Mouse (Mus musculus) naive thymus-derived CD4-positive, alpha-beta T cell, adult 2 months (primary cell): ENCODE measurements at regions not wholly inside any gene's neighbourhood (a gene's known extent, or its start where the extent isn't known, plus 50 kb on each side); places are given as distances from the start of the nearest gene placed in this dataset.

ENCODE experiments used
- DNase-seq: peaks from one replicate; pipeline ENCODE4 v3.0.0-alpha.2; 2011; ENCODE audit warnings: low read depth

DNA sequence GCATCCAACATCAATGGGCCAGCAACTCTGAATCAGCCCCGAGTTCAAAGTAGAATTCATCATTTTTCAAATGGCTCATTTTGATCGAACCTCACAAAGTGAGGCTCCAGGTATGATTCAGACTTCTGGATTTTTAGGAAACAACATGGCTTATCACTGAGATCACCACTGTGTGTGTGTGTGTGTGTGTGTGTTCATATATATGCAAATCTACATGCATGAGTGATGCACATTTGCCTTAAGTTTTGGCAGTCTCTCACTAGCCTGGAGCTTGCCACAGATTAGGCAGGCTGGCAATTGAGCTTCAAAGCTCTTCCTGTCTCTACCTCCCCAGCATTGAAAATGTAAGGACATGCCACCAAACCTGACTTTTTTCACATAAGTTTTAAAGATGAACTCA is 195.1 kb upstream of the Mindy3 start:
- DNase-seq = no peak

DNA sequence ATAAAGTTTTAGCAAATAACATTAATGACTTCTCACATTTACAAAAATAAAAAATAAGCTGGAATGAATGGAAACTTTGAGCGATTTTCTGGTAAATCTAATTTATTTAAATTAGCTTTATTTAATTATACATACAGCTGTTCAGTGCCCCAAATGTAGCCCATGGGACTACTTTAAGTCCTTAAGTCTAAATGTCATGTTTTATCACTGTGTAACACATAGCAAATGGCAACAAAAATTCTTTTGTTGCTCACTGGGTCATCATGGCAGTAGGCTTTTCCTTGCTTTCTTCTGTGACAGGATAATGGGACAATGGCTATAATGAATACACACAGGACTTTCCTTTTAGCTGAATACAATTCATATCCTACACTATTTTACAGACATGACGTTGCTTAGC is 194.6 kb upstream of the Mindy3 start:
- DNase-seq = no peak

DNA sequence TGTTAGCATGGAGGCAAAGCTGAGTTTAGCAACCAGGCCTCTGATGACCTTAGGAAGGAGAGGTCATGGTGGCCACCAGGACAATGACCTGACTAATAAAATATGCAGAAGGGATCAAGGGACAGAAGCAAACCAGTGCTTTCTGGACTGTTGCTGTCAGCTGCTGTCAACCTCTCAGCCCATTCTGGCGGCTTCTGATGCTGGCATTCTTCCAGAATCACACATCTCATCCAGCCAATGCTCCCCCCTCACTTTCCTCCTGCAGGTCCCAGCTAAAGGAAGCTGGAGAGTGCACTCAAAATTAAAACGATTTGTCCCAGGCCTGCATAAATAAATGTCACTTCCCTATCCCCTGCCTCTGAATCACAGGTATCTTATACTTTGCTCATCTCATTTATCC is 163.3 kb upstream of the Mindy3 start:
- no peak for DNase-seq

DNA sequence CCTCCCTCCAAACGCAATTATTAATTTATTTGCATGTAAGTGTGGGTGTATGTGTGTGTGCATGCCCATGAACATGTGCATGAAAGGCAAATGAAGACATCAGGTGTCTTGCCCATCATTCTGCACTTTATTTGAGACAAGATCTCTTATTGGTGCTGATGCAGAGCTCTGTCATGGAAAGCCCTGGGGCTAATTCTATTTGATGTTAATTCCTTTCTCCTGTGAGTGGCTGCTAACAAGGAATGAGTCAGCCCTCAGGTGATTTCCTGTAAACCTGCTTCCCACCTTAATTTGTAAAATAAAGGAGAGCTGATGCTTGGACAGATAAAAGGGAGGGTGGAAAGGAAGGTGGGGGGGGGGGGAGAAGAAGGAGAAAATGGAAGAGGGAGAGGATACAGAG is 138.5 kb upstream of the Mindy3 start:
- no peak for DNase-seq

DNA sequence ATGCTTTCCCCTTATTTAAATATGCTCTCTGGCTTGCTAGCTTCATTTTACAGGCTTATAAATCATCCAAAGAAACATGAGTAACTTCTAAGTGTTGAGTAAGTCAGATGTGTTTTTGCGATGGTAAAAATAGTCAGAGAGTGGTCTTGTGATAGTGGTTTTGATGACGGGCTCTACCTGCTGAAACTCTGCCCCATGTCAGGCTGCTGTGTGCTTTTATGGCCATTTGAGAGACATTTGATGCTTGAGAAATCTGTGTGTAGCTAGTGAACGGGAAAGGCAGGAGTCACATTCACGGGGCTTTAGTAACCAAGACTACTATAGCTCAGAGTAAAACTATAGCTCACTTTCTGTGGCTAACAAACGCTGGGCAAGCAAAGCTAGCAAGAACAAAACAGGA is 103.1 kb upstream of the Mindy3 start:
- no peak for DNase-seq

DNA sequence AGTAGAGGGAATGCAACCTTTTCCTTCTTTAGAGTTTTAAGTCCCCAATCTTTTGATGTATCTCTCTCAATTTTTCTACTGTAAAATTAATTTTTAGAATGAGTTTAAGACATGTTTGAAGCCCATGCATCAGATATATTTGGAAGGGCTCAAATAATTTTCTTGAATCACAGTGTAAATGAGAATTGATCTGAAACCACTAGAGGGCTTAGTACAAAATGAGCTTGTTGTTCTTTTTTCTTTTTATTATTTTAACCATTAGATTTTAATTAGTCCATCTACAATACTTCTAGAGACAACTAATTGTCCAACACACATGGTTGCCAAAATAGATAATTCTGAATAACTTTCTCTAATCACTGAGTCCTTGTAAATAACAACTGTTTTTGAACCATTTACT is 102.5 kb upstream of the Mindy3 start:
- no peak for DNase-seq

DNA sequence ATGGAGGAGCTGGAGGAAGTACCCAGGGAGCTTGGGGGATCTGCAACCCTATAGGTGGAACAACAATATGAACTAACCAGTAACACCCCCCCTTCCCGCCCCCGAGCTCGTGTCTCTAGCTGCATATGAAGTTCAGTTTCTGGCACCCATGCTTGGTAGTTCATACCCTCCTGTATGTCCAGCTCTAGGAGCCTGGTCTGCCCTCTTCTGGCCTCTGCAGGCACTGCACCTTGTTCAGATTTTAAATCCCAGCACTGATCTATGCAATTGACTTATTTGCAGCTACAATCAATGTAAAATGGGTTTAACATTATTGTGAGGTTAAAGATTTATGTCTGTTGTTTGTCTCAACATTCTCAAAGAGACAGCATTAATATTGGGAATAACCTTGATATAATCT is 73.1 kb upstream of the Mindy3 start:
- DNase-seq = peak; percentile 53

DNA sequence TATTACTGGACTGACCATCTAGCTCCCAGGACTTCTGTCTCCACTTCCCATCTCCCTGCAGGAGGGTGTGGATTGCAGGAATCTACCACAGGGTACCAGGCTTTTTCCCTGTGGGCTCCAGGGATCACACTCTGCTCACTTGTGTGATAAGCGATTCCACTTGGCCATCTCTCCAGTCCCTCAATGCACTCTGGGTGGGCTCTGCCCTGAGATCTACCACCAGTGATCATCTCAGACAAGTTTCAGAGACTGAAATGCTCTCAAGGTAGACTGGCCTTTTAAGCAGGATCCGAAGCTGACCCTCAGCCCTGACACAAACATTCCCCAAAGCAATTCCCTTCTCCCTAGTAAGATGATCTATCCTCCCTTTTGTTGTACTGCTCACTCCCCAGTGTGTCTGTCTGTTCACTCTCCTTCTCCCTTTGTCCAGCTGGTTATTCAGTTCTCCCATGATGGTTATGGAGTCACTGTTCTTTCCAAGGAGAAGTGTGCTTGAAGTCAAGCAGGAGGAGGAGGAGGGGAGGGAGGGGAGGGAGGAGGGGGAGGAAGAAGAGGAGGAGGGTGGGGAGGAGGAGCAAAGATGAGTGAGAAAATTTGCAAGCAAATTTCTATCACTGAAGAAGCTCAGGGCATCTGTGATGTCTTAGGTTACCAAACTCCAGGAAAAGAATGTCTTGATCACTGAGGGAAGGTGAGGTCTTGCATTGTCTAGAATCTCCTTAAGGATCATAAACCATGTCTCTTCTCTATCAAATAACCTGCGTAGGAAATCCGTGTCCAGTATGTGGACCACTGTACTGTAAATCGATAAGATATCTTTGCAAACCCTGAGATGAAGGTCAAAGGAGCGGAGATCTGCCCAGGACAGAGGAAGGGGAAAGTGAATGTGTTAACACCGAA is 50.4 kb upstream of the Mindy3 start:
- DNase-seq = no peak
